Mouse (Mus musculus): ENCODE results near the gene Socs7.
"Not testable (repeated sequence)": the region's sequence is repeated elsewhere in the genome, so short reads cannot be mapped to it uniquely, and the experiment has no call there.

Gene Socs7

DNA sequence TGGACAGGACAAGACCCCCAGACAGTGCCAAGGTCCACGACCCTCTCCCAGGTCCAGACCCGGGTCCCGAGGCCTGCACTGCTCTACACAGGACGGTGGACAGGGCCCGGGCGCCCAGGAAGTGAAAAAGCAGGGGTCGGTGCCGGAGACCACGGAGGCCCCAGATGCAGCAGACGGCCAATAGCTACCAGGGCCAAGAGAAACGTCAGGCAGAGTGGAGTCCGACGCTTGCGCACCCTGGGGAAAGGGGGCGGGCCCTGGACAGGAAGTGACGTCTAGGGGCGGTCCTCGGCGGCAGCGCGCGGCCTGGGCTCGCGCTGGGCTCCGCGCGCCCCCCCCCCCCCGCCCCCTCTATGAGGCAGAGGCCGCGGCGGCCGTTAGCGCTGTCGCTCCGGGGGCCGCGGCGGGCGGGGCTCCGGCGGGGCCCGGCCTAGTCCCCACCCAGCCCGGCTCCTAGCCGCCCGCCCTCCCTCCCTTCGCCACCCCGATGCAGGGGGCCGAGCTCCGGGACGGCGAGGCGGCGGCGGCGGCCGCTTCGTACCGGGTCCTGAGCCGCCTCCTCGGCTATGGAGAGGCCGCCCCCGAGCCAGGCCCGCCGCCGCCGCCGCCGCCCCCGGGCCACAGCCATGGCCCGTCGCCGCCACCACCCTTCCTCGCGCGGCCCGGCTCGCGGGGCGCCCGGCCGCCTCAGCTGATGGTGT lies at the start of gene Socs7:
Gene Socs7, plus strand, starts transcription at position 604 of the 701 bp plus-strand sequence.
- DNase-seq (ENCODE audit: low read depth, low spot score), result peak; percentile 95

DNA sequence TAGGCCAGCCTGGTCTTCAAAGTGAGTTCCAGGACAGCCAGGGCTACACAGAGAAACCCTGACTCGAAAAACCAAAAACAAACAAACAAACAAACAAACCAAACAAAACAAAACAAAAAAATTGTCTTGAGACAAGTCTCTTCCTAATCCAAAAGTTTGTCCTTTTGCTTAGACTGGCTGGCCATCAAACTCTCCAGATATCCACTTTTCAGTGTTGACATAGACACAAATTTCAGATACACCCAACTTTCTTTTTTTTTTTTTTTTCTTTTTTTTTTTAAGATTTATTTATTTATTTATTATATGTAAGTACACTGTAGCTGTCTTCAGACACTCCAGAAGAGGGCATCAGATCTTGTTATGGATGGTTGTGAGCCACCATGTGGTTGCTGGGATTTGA lies 49.5 kb upstream of the Socs7 start:
- DNase-seq (ENCODE audit: low read depth, low spot score), result not testable (repeated sequence)

DNA sequence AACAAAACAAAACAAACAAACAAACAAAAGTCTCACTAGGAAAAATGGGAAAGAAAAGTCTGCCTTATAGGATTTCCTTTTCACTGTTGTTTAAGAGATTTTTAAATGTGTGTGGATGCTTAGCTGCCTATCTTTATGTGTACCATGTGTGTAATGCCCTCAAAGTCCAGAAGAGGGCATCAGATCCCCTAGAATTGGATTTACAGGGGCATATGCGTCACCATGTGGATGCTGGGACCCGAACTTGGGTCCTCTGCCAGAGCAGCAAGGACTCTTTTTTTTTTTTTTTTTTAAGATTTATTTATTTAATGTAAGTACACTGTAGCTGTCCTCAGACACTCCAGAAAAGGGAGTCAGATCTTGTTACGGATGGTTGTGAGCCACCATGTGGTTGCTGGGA lies 48.2 kb upstream of the Socs7 start:
- DNase-seq (ENCODE audit: low read depth, low spot score), result peak; percentile 62

DNA sequence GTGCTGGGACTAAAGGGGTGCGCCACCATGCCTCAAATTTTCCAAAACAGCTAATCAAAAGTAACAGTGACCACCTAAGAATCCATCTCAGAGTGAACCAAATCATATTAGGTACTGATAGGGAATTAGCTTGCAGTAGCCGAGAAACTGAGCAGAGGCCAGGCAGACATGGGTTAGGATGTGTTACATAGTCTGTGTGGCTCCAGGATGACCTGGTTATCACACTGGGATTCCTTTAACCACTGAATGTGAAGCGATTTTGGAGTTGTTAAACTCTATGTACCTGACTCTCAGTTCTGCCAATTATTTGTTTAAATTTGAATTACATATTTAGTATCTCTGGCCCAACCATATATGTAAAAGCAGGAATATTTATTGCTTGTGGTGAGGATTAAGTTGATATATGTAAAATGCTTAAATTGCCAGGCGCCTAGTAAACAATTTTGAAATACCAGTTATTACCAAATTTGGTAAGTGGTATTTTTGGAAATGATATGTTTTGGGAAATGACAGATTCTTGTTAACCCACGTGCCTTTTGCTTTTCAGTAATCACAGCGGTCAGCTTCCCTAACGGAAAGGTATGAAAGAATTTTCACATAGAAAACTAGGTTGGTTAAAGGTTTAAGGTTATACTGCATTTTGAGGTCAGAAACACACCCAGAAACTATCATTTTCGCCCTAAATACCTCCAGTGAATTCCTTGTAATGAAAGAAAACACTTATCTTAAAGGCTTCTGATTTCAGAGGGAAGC lies 47.4 kb upstream of the Socs7 start:
- no peak for DNase-seq (ENCODE audit: low read depth, low spot score)

DNA sequence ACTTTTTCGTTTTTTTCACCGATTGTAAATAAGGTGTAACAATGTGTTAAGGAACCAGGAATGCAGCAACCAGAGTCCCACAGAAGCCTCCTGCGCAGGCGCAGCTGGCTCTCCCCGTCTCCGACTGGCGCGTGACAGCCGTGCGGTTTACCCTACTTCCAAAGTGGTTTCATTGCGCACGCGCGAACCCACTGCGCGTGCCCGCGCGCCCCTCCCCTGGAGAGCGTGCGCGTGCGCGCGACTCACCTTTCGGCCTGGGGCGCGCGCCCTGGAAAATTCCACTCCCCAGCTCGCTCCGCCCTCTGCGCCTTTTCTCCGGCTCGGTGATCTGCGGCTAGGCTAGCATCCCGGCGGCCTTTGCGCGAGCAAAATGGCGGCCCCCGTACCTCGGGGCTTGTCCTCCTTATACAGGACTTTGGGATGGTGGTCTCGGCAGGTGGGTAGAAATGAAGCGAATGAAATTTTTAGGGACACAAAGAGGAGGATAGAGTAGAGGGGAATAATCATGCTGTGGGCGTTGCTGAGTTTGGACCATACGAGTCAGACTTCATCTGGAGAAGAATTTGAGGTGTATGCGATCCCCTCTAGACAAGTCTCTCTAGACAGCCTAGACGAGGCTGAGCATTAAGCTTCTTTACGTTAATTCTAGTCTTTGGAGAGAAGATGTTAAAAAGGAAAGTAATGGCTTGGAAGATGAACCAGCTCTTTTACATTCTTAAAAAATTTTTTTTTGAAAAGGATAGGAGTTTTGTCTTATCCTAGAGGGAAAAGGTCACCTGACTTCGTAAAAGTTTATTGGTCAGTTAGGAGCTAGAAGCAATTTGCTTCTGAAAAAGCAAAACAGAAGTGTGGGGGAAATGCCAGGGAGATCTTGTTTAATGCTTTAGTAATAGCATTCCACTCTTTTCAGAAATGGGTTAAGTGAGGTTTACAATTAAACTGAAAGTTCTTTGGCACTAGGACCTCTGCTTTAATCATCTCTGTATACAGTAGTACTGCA lies 46.5 kb upstream of the Socs7 start, which contains the start of gene Mrpl45:
Gene Mrpl45, plus strand, starts transcription at position 213 of the 1,000 bp plus-strand sequence.
- DNase-seq (ENCODE audit: low read depth, low spot score), result peak; percentile 99

DNA sequence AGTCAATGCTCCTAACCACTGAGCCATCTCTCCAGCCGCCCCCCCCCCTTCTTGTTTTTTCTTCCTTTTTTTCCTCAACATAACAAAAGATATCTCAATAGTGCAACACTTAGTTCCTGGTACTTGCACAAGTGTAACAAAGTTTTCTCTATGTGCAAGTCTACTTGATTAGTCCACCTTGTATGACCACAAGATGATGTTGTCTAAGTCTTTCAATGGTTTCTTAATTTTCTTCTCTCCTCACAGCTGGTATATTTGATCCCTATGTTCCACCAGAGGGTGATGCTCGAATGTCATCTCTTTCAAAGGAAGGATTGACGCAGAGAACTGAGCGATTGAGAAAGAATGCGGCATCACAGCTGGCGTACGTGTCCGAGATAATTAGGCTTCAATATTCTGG lies 41.2 kb upstream of the Socs7 start:
- no peak for DNase-seq (ENCODE audit: low read depth, low spot score)

DNA sequence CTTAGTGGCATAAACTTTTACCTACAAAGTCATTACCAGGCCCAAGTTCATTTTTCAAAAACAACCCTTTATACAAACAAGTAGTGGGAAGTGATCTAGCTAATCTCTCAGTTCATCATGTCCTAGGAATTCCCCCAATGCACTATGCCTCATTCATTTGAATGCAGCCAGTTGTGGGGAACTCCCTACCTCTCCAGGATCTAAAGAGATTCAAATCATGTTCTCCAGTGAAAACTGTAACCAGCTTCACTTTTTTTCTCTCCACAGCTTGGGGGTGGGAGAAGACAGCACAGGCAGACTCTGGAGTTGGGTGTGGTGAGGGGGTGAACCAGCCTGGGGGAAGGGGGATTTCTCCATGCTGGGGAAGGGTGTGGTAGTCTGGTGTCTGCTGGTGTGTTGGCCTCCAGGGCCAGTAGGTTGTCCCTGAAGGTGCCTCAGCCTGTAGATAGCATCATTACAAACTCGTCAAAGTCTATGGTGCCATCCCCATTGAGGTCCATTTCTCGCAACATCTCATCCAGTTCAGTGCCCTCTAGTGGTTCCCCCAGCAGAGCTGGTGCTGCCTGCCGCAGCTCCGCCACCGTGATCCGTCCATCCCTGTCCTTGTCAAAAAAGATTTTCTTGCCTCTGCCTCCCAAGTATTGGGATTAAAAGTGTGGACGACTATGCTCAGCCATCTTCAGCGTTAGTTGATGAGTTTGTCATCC lies 40.3 kb upstream of the Socs7 start:
- DNase-seq (ENCODE audit: low read depth, low spot score), result peak; percentile 48

DNA sequence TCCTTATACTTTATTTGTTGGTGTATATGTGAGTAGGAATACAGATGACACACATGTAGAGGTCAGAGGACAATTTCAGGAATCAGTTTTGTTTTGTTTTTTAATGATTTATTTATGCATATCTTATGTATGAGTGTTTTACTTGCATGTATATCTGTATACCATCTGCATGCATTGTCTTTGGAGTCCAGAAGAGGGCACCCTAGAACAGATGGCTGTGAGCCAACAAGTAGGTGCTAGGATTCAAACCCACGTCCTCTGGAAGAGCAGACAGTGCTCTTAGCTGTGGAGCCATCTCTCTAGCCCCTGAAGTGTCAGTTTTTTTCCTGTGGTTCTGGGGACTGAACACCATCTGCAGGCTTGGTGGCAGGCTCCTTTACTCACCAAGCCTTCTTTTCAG lies 37.1 kb upstream of the Socs7 start:
- DNase-seq (ENCODE audit: low read depth, low spot score), result peak; percentile 45

DNA sequence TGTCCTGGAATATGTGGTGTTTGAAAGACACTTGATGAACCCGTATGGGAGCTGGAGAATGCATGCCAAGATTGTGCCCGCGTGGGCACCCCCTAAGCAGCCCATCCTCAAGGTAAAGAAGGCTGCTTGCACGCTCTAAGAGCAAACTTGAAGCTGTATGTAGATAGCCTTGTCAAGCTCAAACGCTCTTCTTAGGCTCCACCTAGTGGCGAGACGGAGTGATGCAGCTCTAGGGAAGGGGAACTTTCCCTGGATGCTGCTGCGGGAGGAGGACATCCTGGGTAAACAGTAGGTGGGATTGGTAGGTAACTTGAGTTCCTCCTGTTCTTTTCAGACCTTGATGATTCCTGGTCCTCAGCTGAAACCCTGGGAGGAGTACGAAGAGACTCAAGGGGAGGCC lies 34.2 kb upstream of the Socs7 start:
- peak; percentile 75 for DNase-seq (ENCODE audit: low read depth, low spot score)

DNA sequence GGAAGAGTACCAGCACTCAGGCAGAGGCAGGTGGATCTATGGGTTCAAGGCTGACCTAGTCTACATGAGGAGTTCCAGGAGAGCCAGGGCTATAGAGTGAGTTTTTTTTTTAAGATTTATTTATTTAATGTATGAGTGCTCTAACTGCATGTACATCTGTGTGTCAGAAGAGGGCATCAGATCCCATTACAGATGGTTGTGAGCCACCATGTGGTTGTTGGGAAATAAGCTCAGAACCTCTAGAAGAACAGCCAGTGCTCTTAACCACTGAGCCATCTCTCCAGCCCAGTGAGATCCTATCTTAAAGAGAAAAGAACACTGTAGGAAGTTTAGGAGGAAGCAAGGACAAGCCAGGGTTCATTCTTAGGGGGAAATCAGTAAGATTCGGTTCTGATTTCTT lies 32.0 kb upstream of the Socs7 start:
- no peak for DNase-seq (ENCODE audit: low read depth, low spot score)

DNA sequence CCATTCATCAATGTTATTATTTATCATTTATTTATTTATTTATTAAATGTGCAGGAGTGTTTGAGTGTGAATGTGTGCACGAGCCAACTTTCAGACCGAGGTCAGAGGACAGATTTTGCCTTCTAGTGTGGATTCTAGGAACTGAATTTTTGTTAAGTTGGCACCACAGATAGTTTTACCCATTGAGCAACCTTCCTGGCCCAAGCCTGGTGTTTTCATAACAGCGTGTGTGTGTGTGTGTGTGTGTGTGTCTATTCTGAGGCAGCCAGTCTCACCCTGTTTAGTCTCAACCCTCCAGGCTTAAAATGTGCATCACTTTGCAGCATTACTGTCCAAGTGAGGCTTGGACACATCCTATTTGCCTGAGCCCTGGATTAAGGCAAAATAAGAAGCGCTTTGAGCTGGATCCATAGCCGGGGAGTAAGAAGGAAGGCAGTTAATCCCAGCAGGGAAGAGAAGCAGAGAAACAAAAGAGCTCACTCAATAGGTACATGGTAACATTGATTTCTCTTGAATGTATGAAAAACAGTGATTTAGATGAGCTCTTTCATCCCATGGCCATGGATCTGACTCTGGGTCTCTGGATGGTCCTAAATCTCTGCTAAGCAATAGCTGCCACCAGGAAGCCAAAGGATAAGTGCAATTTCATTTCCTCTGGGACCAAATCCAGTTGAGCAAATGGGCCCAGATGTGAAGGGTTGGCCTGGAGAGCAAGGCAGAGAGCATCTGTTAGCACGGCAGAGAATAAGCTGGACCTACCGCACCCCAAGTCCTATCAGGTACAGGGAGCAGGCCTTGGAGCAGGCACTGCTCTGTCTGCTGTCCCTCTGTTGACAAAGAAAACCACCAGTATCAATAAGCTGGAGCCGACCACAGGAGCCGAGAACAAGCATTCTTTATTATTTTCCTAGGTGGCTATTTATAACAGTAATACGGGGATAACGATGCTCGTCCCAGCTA lies 30.8 kb upstream of the Socs7 start:
- no peak for DNase-seq (ENCODE audit: low read depth, low spot score)

DNA sequence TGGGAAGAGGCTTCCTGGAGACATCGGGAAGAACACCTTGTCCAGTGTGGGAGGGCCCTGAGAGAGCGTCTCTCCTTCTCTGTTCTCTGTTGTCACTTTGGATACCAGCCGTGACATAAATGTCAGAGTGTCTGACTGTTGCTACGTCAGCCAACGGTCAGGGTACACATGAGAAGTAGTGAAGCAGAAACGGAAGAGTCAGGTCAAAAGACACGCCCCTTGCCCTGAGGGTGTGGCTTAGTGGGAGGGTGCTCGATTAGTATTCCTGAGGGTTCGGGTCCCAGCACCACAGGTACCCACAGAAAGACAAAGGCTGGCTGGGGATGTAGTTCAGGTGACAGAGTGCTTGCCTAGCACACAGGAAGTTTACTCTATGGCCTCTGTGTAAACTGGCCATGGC lies 29.3 kb upstream of the Socs7 start:
- no peak for DNase-seq (ENCODE audit: low read depth, low spot score)

DNA sequence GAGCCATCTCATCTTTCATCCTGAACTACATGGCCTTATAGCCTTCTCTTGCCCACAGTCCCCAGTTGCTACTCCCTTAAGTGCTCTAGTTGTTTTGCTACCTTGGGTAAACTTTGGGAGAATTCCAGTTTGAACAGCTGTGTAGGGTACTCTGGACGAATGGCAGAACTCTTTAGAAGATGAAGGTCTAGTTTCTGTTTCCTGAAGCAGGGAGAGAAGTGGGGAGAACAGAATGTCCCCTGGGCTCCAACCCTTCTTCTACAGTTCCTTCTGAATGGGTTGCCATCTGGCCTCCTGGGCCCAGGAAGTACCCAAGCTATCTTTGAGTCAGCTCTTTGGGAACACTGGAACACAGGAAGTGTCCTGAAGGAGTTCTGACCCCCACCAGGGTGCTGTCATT lies 28.5 kb upstream of the Socs7 start:
- no peak for DNase-seq (ENCODE audit: low read depth, low spot score)

DNA sequence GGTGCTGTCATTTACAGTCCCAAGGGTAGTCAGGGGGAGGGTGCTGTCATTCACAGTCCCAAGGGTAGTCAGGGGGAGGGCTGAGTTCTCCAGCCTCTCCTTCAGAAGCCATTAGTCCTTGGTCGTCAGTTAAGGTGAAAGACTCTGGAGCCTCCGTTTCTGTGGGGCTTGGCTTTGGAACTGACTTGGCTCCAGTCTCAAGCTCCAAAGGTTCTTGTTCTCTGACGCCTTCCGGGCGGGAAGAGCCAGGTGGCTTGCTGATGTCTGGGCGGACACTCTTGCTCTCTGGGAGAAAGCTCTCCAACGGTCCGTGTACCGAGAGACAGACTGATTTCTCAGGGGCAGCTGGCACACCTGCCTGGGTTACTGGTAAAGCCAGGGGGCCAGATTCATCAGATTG lies 28.0 kb upstream of the Socs7 start:
- DNase-seq (ENCODE audit: low read depth, low spot score), result no peak

DNA sequence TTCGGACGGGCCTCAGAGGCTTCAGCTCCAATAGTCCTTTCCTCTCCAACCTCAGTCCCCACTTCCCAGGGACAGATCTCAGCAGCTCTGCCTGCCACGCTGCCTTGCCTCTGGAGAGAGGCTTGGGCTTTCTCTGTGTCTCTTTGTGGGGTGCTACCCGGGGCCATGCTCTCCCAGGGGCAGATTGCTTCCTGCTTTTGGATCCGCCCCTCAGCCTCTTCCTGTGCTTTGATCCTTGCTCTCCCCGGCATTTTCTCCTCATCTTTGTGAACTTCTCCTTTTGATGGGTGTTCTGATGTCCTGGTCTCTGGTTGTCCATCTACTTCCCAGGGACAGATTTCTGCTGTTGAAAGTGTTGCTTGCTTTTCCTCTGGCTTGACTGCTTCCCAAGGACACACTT lies 26.1 kb upstream of the Socs7 start:
- no peak for DNase-seq (ENCODE audit: low read depth, low spot score)

DNA sequence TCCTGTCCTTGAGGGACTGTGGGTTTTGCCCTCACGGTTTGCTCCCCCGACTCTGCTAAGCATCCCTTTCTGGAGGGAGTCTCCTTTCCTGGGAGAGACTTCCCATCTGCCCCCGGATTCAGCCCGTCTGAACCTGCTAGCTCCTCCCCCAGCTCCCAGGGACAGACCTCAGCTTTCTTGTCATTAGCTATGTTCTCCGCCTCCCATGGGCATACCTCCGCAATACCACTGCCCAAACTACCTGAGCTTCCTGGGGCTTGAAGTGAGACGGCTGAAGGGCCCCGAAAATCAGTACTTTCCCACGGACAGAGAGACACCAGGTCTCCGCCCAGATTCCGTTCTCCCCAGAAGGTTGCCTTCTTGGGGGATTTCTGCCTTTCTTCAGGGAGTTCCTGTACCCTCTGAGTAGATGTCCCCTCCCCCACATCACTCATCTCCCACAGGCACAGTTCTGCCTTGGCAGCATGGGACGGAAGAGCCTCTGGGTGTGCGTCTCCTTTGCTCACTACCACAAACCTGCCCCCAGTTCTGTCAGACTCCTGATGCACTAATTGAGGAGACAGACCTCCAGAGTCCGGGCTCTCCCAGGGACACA lies 25.5 kb upstream of the Socs7 start:
- DNase-seq (ENCODE audit: low read depth, low spot score), result no peak

DNA sequence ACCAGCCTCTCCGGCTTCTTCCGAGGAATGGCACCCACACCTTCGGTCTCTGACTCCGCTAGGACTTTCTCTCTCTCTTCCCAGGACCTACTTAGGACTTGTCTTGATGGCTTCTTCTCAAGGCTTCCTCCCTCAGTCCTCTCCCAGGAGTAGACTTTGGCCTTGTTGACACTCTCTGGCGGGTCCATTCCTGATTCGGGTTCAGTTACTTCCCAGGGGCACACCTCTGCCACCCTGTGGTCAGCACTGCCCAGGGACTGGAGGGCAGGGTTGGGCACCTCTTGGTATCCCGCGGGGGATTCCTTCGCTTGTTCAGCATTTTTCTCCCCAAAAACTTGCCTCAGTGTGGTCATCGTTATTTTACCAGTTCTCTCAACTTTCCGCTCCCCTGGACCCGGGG lies 25.0 kb upstream of the Socs7 start:
- no peak for DNase-seq (ENCODE audit: low read depth, low spot score)

DNA sequence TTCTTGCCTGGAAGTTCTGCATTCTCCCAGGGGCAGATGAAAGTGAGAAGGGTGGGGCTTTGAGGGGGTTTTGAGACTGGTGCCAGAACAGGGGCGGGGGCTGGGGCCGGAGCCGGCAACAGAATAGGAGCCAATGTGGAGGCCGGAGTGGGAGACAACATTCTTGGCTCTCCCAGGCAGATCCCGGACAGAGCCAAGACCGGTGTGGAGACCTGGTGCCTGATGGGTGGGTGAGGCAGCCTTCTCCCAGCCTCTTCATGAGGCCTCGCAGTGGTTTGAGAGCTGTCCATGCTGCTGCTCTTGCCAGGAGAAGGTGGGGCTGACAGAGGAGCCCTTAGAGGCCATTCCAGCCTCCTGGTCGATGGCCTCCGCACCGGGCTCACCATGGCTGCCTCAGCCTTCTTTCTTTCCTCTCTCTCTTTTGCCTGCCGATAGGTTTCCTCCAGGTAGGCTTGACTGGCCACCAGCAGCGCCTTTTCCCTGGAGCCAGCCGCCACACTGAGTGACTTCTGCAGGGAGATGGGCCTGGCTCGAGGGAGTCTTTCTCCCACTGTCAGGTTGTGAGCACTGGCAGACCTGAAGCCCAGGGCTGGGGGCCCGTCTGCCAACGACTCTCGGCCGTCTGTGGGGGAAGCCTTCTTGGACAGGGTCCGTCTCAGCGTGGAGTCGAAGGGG lies 23.9 kb upstream of the Socs7 start:
- DNase-seq (ENCODE audit: low read depth, low spot score), result no peak

DNA sequence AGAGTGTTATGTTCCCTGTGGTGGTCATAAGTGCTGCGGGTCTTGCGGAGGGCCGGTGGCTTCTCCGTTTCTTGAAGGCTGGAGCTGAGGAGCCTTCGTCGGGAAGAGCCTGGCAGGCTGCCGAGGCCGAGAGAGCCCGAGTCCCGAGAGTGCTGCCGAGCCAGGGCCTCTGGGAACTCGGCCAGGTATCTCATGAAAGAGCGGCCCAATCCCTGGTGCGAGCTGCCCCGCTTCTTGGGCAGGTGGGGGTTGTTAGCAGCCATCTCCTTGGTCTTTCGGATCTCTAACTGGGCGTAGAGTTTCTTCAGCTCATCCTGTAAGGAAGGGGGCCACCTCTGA lies 23.4 kb upstream of the Socs7 start:
- DNase-seq (ENCODE audit: low read depth, low spot score), result no peak

Measured in CD4-positive, CD25-positive, alpha-beta regulatory T cell, adult 2 months (primary cell).